Comparison of ENCODE assay signal across 9 mouse cellular contexts in genomic region chr5:106891773-106892172, GRCm38 (mm10). TPM values are rescaled to one million over a fixed set of nuclear protein-coding genes. Genes with fewer than 3 reads are reported as not detected.
A peak's percentile ranks its signal among the peaks of the same experiment; 100 is the strongest.
DNase-seq lines count a peak whose midpoint lies in the region; ATAC-seq and TF ChIP-seq lines count a peak whose summit lies in the region.
"Had no signal": no experiment of that assay in that cellular context is flagged by ENCODE, and none has a peak within 500 bp of the region (broad histone marks: within the 10 kb centered on the region; RNA-seq: fewer than 3 reads in every experiment).

No protein-coding gene starts in this region.

- no peak overlapping the region for H3K27ac ChIP-seq in midbrain, embryonic 14.5 days (replicated peaks; ENCODE audit: low read depth, low read length)
- no peak overlapping the region for H3K27ac ChIP-seq in midbrain, embryonic 16.5 days (ENCODE audit: low read length)
- peak overlapping the region; percentile 90 for H3K27ac ChIP-seq in bone marrow, adult 2 months (ENCODE audit: control insufficient read depth, insufficient read depth, low read depth, low read length, poor library complexity)
- no peak overlapping the region for H3K27ac ChIP-seq in midbrain, embryonic 13.5 days

- ATAC-seq in midbrain, embryonic 14.5 days (ENCODE audit: low FRiP score, low TSS enrichment): no peak
- ATAC-seq in midbrain, embryonic 16.5 days: no peak
- no peak for ATAC-seq in midbrain, embryonic 13.5 days

- H3K9ac ChIP-seq in midbrain, embryonic 14.5 days (replicated peaks; ENCODE audit: low read length): no peak overlapping the region
- no peak overlapping the region for H3K9ac ChIP-seq in midbrain, embryonic 16.5 days (ENCODE audit: low read depth, low read length)
- H3K9ac ChIP-seq in midbrain, embryonic 13.5 days (replicated peaks): no peak overlapping the region; the same call in 1 of the 2 replicates

- peak; percentile 15 for DNase-seq in midbrain, embryonic 14.5 days
- DNase-seq in gastrocnemius, postnatal 14 days: peak; percentile 62
- DNase-seq in large intestine, adult 2 months (ENCODE audit: low read depth, low spot score): peak; percentile 31
- peak; percentile 10 to 27 for DNase-seq in spleen, adult 18-20 months
- DNase-seq in embryo, embryonic 9.5 days (ENCODE audit: extremely low spot score): no peak

- no peak overlapping the region for H3K4me2 ChIP-seq in midbrain, embryonic 14.5 days (ENCODE audit: low read length)
- H3K4me2 ChIP-seq in midbrain, embryonic 16.5 days (ENCODE audit: low read length): no peak overlapping the region
- no peak overlapping the region for H3K4me2 ChIP-seq in midbrain, embryonic 13.5 days (replicated peaks)

- no peak overlapping the region for H3K4me3 ChIP-seq in midbrain, embryonic 14.5 days (replicated peaks; ENCODE audit: low read depth, low read length)
- H3K4me3 ChIP-seq in midbrain, embryonic 16.5 days (ENCODE audit: low read depth, low read length): no peak overlapping the region
- no peak overlapping the region for H3K4me3 ChIP-seq in bone marrow, adult 2 months (replicated peaks; ENCODE audit: control insufficient read depth, low read depth, low read length)
- H3K4me3 ChIP-seq in midbrain, embryonic 13.5 days (replicated peaks): no peak overlapping the region
- H3K4me3 ChIP-seq: megakaryocyte, embryonic 14.5 days had no signal

- TF ChIP-seq CTCF in bone marrow, adult 2 months (IDR thresholded peaks at IDR 0.05; ENCODE audit: control insufficient read depth, insufficient read depth, low read length): no peak

- H3K9me3 ChIP-seq in midbrain, embryonic 14.5 days (ENCODE audit: control insufficient read depth, low read length): no peaks in the 10 kb centered on the region
- no peaks in the 10 kb centered on the region for H3K9me3 ChIP-seq in midbrain, embryonic 16.5 days (replicated peaks; ENCODE audit: control insufficient read depth, low read length, poor library complexity, severe bottlenecking)
- no peaks in the 10 kb centered on the region for H3K9me3 ChIP-seq in midbrain, embryonic 13.5 days
- H3K9me3 ChIP-seq: megakaryocyte, embryonic 14.5 days had no signal

- intact Hi-C loops in gastrocnemius, postnatal 14 days (cut with DNase I; ENCODE audit: low total_unique reads): no loop called here

- no peak for TF ChIP-seq POLR2A in bone marrow, adult 2 months (IDR thresholded peaks at IDR 0.05; ENCODE audit: borderline replicate concordance, control insufficient read depth, low read depth, low read length)

- H3K4me1 ChIP-seq in midbrain, embryonic 14.5 days (ENCODE audit: control insufficient read depth, insufficient read depth, low read length): no peaks in the 10 kb centered on the region
- H3K4me1 ChIP-seq in midbrain, embryonic 16.5 days (ENCODE audit: control insufficient read depth, insufficient read depth, low read length): no peaks in the 10 kb centered on the region
- no peaks in the 10 kb centered on the region; the same call in 1 of the 2 replicates for H3K4me1 ChIP-seq in bone marrow, adult 2 months (ENCODE audit: control insufficient read depth, insufficient read depth, low read length)
- H3K4me1 ChIP-seq in midbrain, embryonic 13.5 days (replicated peaks): no peaks in the 10 kb centered on the region

- no peaks in the 10 kb centered on the region for H3K36me3 ChIP-seq in midbrain, embryonic 14.5 days (ENCODE audit: control insufficient read depth, insufficient read depth, low read length)
- H3K36me3 ChIP-seq in midbrain, embryonic 16.5 days (ENCODE audit: control insufficient read depth, insufficient read depth, low read length): peaks cover 2% of the 10 kb centered on the region; the same call in 1 of the 2 replicates
- H3K36me3 ChIP-seq in midbrain, embryonic 13.5 days: no peaks in the 10 kb centered on the region

- 26% methylated on average over 5 of the region's 5 CpGs for WGBS in midbrain, embryonic 14.5 days
- 24% methylated on average over 5 of the region's 5 CpGs for WGBS in midbrain, embryonic 16.5 days
- 8% methylated on average over 5 of the region's 5 CpGs for WGBS in bone marrow, adult 2 months
- 7% methylated on average over 5 of the region's 5 CpGs for WGBS in large intestine, adult 2 months
- WGBS in midbrain, embryonic 13.5 days: 26% methylated on average over 5 of the region's 5 CpGs

- no peaks in the 10 kb centered on the region for H3K27me3 ChIP-seq in midbrain, embryonic 14.5 days (ENCODE audit: control insufficient read depth, insufficient read depth, low read length)
- no peaks in the 10 kb centered on the region for H3K27me3 ChIP-seq in midbrain, embryonic 16.5 days (ENCODE audit: control insufficient read depth, insufficient read depth, low read depth, low read length)
- H3K27me3 ChIP-seq in midbrain, embryonic 13.5 days: no peaks in the 10 kb centered on the region
- H3K27me3 ChIP-seq: megakaryocyte, embryonic 14.5 days had no signal

RNA-seq across cellular contexts. Expression of gene Hfm1, which starts 34.3 kb away (rescaled TPM):
- polyA plus RNA-seq in midbrain, embryonic 14.5 days (2014; fragmentation: Nextera tagmentation; extraction: Ambion mirVana): 7.9 and 9.2 TPM in 2 replicates
- 7.9 and 9.0 TPM in 2 replicates for polyA plus RNA-seq in midbrain, embryonic 16.5 days (2015; fragmentation: Nextera tagmentation; extraction: Ambion mirVana)
- polyA plus RNA-seq in bone marrow, adult 2 months (2011; ENCODE audit: insufficient read depth, insufficient read length, low replicate concordance, missing spikeins): not detected in 2 replicates
- not detected for total RNA-seq in gastrocnemius, postnatal 14 days (2021)
- polyA plus RNA-seq in large intestine, adult 2 months (2012; rRNA removed): not detected in 2 replicates
- 6.8 and 7.6 TPM in 2 replicates for polyA plus RNA-seq in midbrain, embryonic 13.5 days (2015; fragmentation: Nextera tagmentation; extraction: Ambion mirVana)
